Mouse (Mus musculus): Measurements from ENCODE around the gene Dnajc11. TPM values are rescaled to one million over a fixed set of nuclear protein-coding genes. Genes with fewer than 3 reads are reported as not detected.

The Dnajc11 gene
- total and polyA plus RNA-seq, 2 experiments from 2014 or later = 64.1 to 108 TPM

DNA sequence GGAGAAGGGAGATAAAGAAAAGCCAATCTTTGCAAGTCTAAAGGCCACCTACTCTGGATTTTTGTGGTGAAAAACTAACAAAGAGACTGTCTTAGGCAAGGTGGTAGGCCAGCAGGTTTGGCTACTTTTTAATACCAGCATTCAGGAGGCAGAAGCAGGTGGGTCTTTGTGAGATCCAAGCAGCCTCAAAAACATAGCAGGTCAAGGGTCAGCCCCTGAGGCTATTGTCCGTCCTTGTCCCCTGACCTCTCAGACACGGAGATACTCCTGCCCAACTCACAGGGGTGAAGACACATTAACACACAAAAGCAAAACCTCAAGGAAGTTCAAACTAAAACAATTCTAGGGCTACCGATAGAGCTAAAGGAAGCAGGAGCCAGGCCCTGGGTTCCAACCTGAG is 73.3 kb downstream of the Dnajc11 start:
- no peaks in the 10 kb centered on the region for H3K36me3 ChIP-seq (ENCODE audit: insufficient read depth, low read length)
- 17% methylated on average over 3 of the region's 3 CpGs for WGBS

DNA sequence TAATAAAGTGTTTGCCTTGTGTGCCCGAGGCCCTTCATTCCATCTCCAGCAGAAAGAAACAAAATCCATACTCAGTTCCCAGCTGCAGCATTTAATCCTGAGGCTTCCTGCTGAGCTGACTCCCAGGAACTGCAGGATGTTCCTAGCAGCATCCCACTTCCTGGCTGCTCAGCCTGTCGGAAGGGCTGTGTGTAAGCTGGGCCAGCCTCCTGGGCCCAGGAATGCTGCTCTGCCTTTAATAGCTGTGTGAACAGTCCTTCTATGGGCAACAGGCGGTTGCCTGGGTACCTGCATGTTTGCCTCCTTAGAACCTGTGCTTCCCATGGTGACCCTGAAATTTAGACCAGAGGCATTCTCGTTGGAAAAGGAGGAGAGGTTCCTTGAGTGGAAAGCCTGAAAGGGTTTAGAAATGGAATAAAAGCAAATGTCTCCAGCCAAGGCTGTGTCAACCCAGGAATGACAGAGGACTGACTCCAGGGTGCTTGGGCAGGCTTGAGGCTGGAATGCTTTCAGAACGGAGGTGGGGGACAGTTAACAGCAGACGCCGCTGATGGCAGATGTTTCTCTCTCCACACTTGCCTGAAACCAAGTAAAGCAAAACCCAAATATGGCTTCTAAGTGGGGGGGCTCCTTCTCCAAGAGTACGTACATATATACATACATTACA is 74.1 kb downstream of the Dnajc11 start:
- DNase-seq (ENCODE audit: low spot score) = no peak
- peak overlapping the region; percentile 72 for H3K4me3 ChIP-seq (ENCODE audit: low read length)
- H3K4me2 ChIP-seq (ENCODE audit: low read depth, low read length) = peak overlapping the region; percentile 100
- TF ChIP-seq CTCF (IDR thresholded peaks at IDR 0.05; ENCODE audit: low read depth) = no peak
- 9% methylated on average over 8 of the region's 8 CpGs for WGBS
- ATAC-seq = no peak
- H3K9me3 ChIP-seq (ENCODE audit: low read length) = no peaks in the 10 kb centered on the region
- H3K9ac ChIP-seq (replicated peaks; ENCODE audit: low read length) = peak overlapping the region; percentile 68; the same call in 1 of the 2 replicates
- H3K36me3 ChIP-seq (ENCODE audit: insufficient read depth, low read length) = no peaks in the 10 kb centered on the region
- peak overlapping the region; percentile 80; the same call in 1 of the 2 replicates for H3K27ac ChIP-seq
- H3K4me1 ChIP-seq (ENCODE audit: insufficient read depth, low read length) = peaks cover 12% of the 10 kb centered on the region
- H3K27me3 ChIP-seq (ENCODE audit: insufficient read depth, low read length) = no peaks in the 10 kb centered on the region; the same call in 1 of the 2 replicates

More for the DNA sequence above, 73.3 kb downstream of the Dnajc11 start:
- DNase-seq (ENCODE audit: low spot score) (no peak), ATAC-seq (no peak)
- H3K4me2 ChIP-seq (ENCODE audit: low read depth, low read length) = no peak overlapping the region
- H3K27me3 ChIP-seq (ENCODE audit: insufficient read depth, low read length) = no peaks in the 10 kb centered on the region; the same call in 1 of the 2 replicates
- H3K9me3 ChIP-seq (ENCODE audit: low read length) = no peaks in the 10 kb centered on the region
- no peak overlapping the region for H3K4me3 ChIP-seq (ENCODE audit: low read length)
- H3K27ac ChIP-seq = no peak overlapping the region
- no peak overlapping the region for H3K9ac ChIP-seq (replicated peaks; ENCODE audit: low read length)
- TF ChIP-seq CTCF (IDR thresholded peaks at IDR 0.05; ENCODE audit: low read depth) = no peak
- peaks cover 12% of the 10 kb centered on the region for H3K4me1 ChIP-seq (ENCODE audit: insufficient read depth, low read length)

DNA sequence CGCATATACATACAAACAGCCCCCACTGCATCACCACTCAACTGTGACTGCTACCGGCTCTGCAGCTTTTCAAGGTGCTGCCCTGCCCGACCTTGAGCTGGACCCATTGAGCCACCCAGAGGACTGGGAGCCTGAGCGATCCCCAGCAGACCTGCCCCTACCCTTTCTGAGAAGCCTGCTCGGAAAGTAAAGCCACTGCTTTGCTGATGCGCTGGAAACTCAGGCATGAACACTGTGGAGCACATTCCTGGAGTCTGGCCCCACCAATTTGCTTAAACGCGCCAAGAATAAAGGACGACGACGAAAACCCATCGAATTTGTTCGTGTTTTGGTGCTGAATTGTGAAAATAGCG is 74.6 kb downstream of the Dnajc11 start:
- Histone ChIP-seq H3K36me3 (ENCODE audit: insufficient read depth, low read length) (no peaks in the 10 kb centered on the region), H3K4me2 (ENCODE audit: low read depth, low read length) (peak overlapping the region; percentile 100), H3K9me3 (ENCODE audit: low read length) (no peaks in the 10 kb centered on the region), H3K27me3 (ENCODE audit: insufficient read depth, low read length) (no peaks in the 10 kb centered on the region; the same call in 1 of the 2 replicates), H3K4me3 (ENCODE audit: low read length) (peak overlapping the region; percentile 72), H3K4me1 (ENCODE audit: insufficient read depth, low read length) (peaks cover 12% of the 10 kb centered on the region), H3K9ac (replicated peaks; ENCODE audit: low read length) (peak overlapping the region; percentile 68), H3K27ac (peak overlapping the region; percentile 80)
- under 1% methylated on average over 14 of the region's 14 CpGs for WGBS
- TF ChIP-seq CTCF (IDR thresholded peaks at IDR 0.05; ENCODE audit: low read depth) = no peak
- no peak for ATAC-seq
- no peak for DNase-seq (ENCODE audit: low spot score)

DNA sequence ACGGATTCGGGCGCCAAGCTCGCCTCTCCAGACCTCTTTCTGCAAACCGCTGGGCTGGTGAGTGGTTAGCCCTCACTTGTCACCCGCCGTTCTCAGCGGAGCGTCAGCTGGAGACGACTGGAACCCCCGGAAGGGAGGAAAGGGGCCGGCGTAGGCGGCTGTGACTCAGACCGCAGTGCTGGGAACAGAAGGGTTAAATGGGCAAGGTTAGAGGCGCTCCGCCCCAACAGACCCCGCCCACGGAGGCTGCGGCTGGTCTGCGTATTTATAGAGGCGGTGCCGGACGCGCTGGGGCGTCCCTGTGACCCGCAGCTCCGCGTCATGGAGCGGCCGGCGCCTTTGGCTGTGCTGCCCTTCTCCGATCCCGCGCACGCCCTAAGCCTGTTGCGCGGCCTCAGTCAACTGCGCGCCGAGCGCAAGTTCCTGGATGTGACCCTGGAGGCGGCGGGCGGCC is 75.2 kb downstream of the Dnajc11 start, which contains the start of gene Klhl21:
TSS of gene Klhl21 (plus strand) at position 182 of the 454 bp plus-strand sequence.
- peaks cover 12% of the 10 kb centered on the region for H3K4me1 ChIP-seq (ENCODE audit: insufficient read depth, low read length)
- WGBS = 0% methylated on average over 45 of the region's 45 CpGs
- H3K27me3 ChIP-seq (ENCODE audit: insufficient read depth, low read length) = no peaks in the 10 kb centered on the region; the same call in 1 of the 2 replicates
- no peaks in the 10 kb centered on the region for H3K36me3 ChIP-seq (ENCODE audit: insufficient read depth, low read length)
- ATAC-seq (peak; percentile 90), DNase-seq (ENCODE audit: low spot score) (peak; percentile 95)
- no peaks in the 10 kb centered on the region for H3K9me3 ChIP-seq (ENCODE audit: low read length)
- H3K9ac ChIP-seq (replicated peaks; ENCODE audit: low read length) = peak within 1 kb of the TSS; percentile 68
- peak within 1 kb of the TSS; percentile 80 for H3K27ac ChIP-seq
- TF ChIP-seq CTCF (IDR thresholded peaks at IDR 0.05; ENCODE audit: low read depth) = no peak
- H3K4me3 ChIP-seq (ENCODE audit: low read length) = peak within 1 kb of the TSS; percentile 72
- peak within 1 kb of the TSS; percentile 100 for H3K4me2 ChIP-seq (ENCODE audit: low read depth, low read length)

DNA sequence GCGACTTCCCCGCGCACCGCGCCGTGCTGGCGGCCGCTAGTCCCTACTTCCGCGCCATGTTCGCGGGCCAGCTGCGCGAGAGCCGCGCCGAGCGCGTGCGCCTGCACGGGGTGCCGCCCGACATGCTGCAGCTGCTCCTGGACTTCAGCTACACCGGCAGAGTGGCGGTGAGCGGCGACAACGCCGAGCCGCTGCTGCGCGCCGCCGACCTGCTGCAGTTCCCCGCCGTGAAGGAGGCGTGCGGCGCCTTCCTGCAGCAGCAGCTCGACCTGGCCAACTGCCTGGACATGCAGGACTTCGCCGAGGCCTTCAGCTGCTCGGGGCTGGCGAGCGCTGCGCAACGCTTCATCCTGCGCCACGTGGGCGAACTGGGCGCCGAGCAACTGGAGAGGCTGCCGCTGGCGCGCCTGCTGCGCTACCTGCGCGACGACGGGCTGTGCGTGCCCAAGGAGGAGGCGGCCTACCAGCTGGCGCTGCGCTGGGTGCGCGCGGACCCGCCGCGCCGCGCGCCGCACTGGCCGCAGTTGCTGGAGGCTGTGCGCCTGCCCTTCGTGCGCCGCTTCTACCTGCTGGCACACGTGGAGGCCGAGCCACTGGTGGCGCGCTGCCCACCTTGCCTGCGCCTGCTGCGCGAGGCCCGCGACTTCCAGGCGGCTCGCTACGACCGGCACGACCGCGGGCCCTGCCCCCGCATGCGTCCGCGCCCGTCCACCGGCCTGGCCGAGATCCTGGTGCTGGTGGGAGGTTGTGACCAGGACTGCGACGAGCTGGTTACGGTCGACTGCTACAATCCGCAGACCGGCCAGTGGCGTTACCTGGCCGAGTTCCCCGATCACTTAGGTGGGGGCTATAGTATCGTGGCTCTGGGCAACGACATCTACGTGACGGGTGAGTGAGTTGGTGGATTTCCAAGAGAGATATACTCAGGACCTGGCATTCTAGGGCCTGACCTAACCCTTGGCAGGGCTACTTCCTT is 75.9 kb downstream of the Dnajc11 start:
- peaks cover 12% of the 10 kb centered on the region for H3K4me1 ChIP-seq (ENCODE audit: insufficient read depth, low read length)
- H3K27ac ChIP-seq = peak overlapping the region; percentile 80
- peaks cover 4% of the 10 kb centered on the region; the same call in 1 of the 2 replicates for H3K36me3 ChIP-seq (ENCODE audit: insufficient read depth, low read length)
- H3K4me2 ChIP-seq (ENCODE audit: low read depth, low read length) = peak overlapping the region; percentile 100
- no peak for TF ChIP-seq CTCF (IDR thresholded peaks at IDR 0.05; ENCODE audit: low read depth)
- peak overlapping the region; percentile 72 for H3K4me3 ChIP-seq (ENCODE audit: low read length)
- WGBS = under 1% methylated on average over 110 of the region's 115 CpGs
- H3K9ac ChIP-seq (replicated peaks; ENCODE audit: low read length) = peak overlapping the region; percentile 68
- H3K9me3 ChIP-seq (ENCODE audit: low read length) = no peaks in the 10 kb centered on the region
- DNase-seq (ENCODE audit: low spot score) (peak; percentile 75), ATAC-seq (peak; percentile 84)
- H3K27me3 ChIP-seq (ENCODE audit: insufficient read depth, low read length) = no peaks in the 10 kb centered on the region; the same call in 1 of the 2 replicates

DNA sequence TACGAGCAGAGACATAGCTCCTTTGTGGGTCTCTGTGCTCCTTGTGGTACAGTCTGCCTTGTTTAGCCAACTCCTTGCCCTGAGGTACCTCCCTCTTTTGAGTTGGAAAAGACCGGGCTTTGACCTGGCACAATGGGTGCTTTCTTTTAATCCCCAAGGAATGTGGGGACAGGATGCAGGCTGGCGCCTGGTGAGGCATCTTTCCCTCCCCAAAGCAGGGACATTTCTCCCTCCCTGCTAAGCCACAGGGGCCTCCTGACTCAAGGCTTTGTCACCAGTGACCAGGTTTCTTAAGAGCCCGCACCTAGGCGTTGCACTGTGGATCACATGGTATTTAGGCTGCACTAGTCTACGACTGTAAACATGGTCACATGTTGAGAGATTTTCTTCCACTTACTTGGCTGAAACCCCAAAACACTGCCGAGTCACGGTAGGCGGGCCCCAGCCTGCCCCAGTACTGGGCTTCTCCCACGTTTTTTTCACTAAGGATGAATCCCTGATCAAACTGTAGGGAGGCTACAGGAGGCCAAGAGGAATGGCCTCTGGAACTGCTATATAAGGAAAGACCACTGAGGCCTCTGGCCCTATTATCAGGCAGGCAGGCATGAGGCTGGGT is 76.7 kb downstream of the Dnajc11 start:
- peak overlapping the region; percentile 72 for H3K4me3 ChIP-seq (ENCODE audit: low read length)
- 3% methylated on average over 10 of the region's 10 CpGs for WGBS
- TF ChIP-seq CTCF (IDR thresholded peaks at IDR 0.05; ENCODE audit: low read depth) = no peak
- H3K27me3 ChIP-seq (ENCODE audit: insufficient read depth, low read length) = no peaks in the 10 kb centered on the region; the same call in 1 of the 2 replicates
- H3K9me3 ChIP-seq (ENCODE audit: low read length) = no peaks in the 10 kb centered on the region
- no peak for ATAC-seq
- peak overlapping the region; percentile 68 for H3K9ac ChIP-seq (replicated peaks; ENCODE audit: low read length)
- peaks cover 12% of the 10 kb centered on the region for H3K4me1 ChIP-seq (ENCODE audit: insufficient read depth, low read length)
- H3K27ac ChIP-seq = peak overlapping the region; percentile 38; the same call in 1 of the 2 replicates
- peaks cover 10% of the 10 kb centered on the region for H3K36me3 ChIP-seq (ENCODE audit: insufficient read depth, low read length)
- H3K4me2 ChIP-seq (ENCODE audit: low read depth, low read length) = peak overlapping the region; percentile 100
- DNase-seq (ENCODE audit: low spot score) = peak; percentile 34
